Mouse (Mus musculus): ENCODE measurements around the gene Usp24. TPM values are rescaled to one million over a fixed set of nuclear protein-coding genes. Genes with fewer than 3 reads are reported as not detected.
"Not testable (repeated sequence)": the region's sequence is repeated elsewhere in the genome, so short reads cannot be mapped to it uniquely, and the experiment has no call there.

The Usp24 gene
- polyA plus RNA-seq, 1 experiment from 2014 or later = 6.9 TPM

DNA sequence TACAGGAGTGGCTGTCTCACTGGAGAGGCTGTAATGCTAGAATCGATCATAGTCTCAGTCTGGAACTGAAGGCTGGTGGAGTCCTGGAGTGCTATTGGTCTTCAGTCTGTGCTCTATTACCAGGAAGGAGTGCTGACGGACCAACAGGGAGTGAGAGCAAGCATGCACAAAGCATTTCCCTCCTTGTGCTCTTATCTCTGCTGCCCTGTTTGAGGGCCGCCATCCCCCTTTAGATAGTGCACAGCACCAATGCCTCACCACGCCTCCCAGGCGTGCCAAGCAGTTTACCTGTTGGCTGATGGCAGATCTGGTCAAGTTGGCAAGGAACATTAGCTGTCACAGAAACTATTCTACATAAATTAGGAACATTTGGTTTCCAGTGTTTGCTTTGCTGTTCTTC lies 11.4 kb downstream of the Usp24 start:
- no peak overlapping the region for H3K4me2 ChIP-seq
- H3K4me3 ChIP-seq = no peak overlapping the region
- no peak for ATAC-seq (ENCODE audit: low FRiP score)
- no peak overlapping the region for H3K9ac ChIP-seq
- H3K27ac ChIP-seq = no peak overlapping the region
- no peaks in the 10 kb centered on the region for H3K9me3 ChIP-seq
- 0 out of 2 replicates have a peak, but pooled peaks cover 5% of the 10 kb centered on the region for H3K4me1 ChIP-seq (replicated peaks)
- 96% methylated on average over 5 of the region's 5 CpGs for whole genome bisulfite sequencing
- no peaks in the 10 kb centered on the region for H3K27me3 ChIP-seq
- H3K36me3 ChIP-seq = 0 out of 2 replicates have a peak, but pooled peaks cover 6% of the 10 kb centered on the region

DNA sequence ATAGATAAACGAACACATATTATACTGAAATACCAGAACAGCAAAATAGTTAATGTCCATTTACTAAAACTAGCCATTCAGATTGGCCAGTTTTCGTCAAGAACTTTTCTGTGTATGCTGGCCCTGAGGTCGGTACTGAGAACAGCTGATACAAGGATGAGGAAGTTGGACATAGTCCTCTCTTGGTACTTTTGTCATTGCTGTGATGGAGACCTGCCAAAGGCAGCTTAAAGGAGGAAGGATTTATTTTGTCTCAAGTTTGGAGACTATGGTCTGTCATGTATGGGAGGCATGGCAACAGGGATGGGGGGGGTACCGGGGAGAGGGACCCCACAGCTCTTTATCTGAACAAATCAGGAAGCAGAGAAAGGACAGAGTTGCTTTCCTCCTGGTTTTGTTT lies 12.7 kb downstream of the Usp24 start:
- H3K9me3 ChIP-seq = no peaks in the 10 kb centered on the region
- H3K36me3 ChIP-seq = 0 out of 2 replicates have a peak, but pooled peaks cover 6% of the 10 kb centered on the region
- H3K27me3 ChIP-seq = no peaks in the 10 kb centered on the region
- H3K4me3 ChIP-seq = no peak overlapping the region
- ATAC-seq (ENCODE audit: low FRiP score) = no peak
- H3K27ac ChIP-seq = no peak overlapping the region
- H3K9ac ChIP-seq = no peak overlapping the region
- H3K4me1 ChIP-seq (replicated peaks) = no peaks in the 10 kb centered on the region
- H3K4me2 ChIP-seq = no peak overlapping the region
- 94% methylated on average over 4 of the region's 4 CpGs for WGBS

DNA sequence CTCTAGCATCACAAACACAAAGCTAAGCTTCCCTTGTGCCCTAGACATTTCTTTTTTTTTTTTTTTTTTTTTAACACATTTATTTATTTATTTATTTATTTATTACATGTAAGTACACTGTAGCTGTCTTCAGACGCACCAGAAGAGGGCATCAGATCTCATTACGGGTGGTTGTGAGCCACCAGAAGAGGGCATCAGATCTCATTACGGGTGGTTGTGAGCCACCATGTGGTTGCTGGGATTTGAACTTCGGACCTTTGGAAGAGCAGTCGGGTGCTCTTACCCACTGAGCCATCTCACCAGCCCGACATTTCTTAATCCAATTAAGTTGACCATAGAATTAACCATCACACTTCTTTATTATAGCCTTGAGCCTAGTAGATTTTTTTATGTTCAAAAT lies 13.2 kb downstream of the Usp24 start:
- WGBS = 91% methylated on average over 6 of the region's 6 CpGs
- H3K4me2 ChIP-seq; H3K9me3 ChIP-seq; H3K9ac ChIP-seq; ATAC-seq (ENCODE audit: low FRiP score); H3K4me1 ChIP-seq (replicated peaks); H3K4me3 ChIP-seq; H3K27ac ChIP-seq; H3K27me3 ChIP-seq; H3K36me3 ChIP-seq: not testable (repeated sequence)

GRCm38 (mm10) chr4:106330371-106330819 lies 14.4 kb downstream of the Usp24 start:
- Histone ChIP-seq H3K4me2 (no peak overlapping the region), H3K9ac (no peak overlapping the region), H3K27me3 (no peaks in the 10 kb centered on the region), H3K9me3 (no peaks in the 10 kb centered on the region), H3K27ac (no peak overlapping the region), H3K36me3 (0 out of 2 replicates have a peak, but pooled peaks cover 6% of the 10 kb centered on the region), H3K4me1 (replicated peaks) (no peaks in the 10 kb centered on the region), H3K4me3 (no peak overlapping the region)
- WGBS = 76% methylated on average over 5 of the region's 5 CpGs
- no peak for ATAC-seq (ENCODE audit: low FRiP score)

DNA sequence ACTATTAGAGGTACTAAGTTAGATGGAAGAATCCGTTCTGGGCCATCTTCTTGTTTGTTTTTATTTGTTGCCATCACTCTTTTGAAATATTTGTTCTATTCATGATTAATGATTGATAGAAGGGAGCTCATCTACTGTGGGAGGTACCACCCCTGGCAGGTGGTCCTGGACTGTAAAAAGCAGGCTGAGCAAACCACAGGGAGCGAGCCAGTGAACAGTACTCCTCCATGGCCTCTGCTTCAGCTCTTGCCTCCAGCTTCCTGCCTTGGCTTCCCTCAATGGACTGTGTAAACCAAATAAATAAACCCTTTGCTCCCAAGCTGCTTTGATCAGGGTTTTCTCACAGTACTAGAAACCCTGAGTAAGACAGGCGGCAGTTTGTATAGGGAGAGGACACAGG lies 17.1 kb downstream of the Usp24 start:
- Histone ChIP-seq H3K4me3 (no peak overlapping the region), H3K9me3 (no peaks in the 10 kb centered on the region), H3K27me3 (no peaks in the 10 kb centered on the region), H3K4me1 (replicated peaks) (no peaks in the 10 kb centered on the region), H3K36me3 (no peaks in the 10 kb centered on the region), H3K9ac (no peak overlapping the region), H3K27ac (no peak overlapping the region), H3K4me2 (no peak overlapping the region)
- ATAC-seq (ENCODE audit: low FRiP score) = no peak
- 78% methylated on average over 3 of the region's 3 CpGs for WGBS

DNA sequence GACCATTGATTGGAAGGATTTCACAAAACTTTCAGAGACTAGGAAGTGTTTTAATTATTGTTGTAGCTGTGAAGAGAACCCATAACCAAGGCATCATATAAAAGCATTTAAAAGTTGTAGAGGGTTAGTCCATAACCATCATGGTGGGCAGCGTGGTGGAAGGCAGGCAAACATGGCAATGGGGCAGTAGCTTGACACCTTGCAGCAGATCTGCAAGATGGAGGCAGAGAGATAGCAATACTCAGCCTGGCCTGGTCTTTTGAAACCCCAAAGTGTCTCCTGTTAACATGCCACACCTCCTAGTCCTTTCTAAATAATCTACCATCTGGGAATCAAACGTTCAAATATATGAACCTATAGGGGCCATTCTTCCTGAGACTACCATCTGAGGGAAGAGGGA lies 17.6 kb downstream of the Usp24 start:
- no peaks in the 10 kb centered on the region for H3K36me3 ChIP-seq
- no peaks in the 10 kb centered on the region for H3K27me3 ChIP-seq
- H3K27ac ChIP-seq = no peak overlapping the region
- no peak overlapping the region for H3K4me3 ChIP-seq
- no peak for ATAC-seq (ENCODE audit: low FRiP score)
- no peak overlapping the region for H3K4me2 ChIP-seq
- no peak overlapping the region for H3K9ac ChIP-seq
- H3K9me3 ChIP-seq = no peaks in the 10 kb centered on the region
- WGBS = 91% methylated on average over 2 of the region's 2 CpGs
- no peaks in the 10 kb centered on the region for H3K4me1 ChIP-seq (replicated peaks)

DNA sequence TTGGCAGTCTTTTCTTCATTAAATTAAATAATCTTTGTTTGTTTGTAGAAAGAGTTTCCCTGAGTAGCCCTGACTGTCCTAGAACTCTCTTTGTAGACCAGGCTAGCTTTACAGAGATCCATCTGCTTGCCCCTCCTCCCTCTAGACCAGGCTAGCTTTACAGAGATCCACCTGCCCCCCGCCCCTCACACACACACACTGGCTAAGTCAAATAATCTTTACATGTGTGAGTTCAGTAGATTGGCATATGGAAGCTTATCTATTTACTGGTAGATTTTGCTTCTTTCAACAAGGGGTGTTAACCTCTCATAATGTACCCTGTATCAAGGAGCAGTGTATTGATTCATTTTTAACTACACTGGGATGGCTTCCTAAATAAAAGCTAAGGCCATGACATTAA lies 19.8 kb downstream of the Usp24 start:
- Histone ChIP-seq H3K27me3 (no peaks in the 10 kb centered on the region), H3K36me3 (no peaks in the 10 kb centered on the region), H3K9ac (no peak overlapping the region), H3K9me3 (no peaks in the 10 kb centered on the region), H3K4me1 (replicated peaks) (no peaks in the 10 kb centered on the region), H3K4me2 (no peak overlapping the region), H3K4me3 (no peak overlapping the region), H3K27ac (no peak overlapping the region)
- no peak for ATAC-seq (ENCODE audit: low FRiP score)
- WGBS = 95% methylated on average over 1 of the region's 1 CpGs

- Histone ChIP-seq H3K4me1 (replicated peaks) (no peaks in the 10 kb centered on the region), H3K4me2 (no peak overlapping the region), H3K4me3 (no peak overlapping the region), H3K9me3 (no peaks in the 10 kb centered on the region), H3K9ac (no peak overlapping the region), H3K27ac (no peak overlapping the region), H3K27me3 (no peaks in the 10 kb centered on the region), H3K36me3 (peaks cover 51% of the 10 kb centered on the region)
- WGBS = 98% methylated on average over 1 of the region's 1 CpGs
- ATAC-seq (ENCODE audit: low FRiP score) = no peak
Measured at GRCm38 (mm10) chr4:106347664-106348063, 31.7 kb downstream of the Usp24 start.

DNA sequence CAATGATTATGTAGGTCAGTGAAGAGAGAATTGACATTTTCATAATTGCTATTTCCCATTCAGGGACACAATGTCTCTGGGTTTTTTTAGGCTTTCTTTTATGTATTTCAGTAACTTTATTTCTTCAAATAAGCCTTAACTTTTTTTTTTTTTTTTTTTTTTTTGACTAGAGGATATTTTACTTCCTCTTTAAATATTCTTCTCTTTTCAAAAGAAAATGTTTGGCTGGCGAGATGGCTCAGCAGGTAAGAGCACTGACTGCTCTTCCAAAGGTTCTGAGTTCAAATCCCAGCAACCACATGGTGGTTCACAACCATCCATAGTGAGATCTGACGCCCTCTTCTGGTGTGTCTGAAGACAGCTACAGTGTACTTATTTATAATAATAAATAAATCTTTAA lies 39.0 kb downstream of the Usp24 start:
- H3K4me3 ChIP-seq; H3K27me3 ChIP-seq; H3K9ac ChIP-seq; H3K4me1 ChIP-seq (replicated peaks); H3K27ac ChIP-seq; ATAC-seq (ENCODE audit: low FRiP score); H3K9me3 ChIP-seq; H3K4me2 ChIP-seq: not testable (repeated sequence)
- peaks cover 51% of the 10 kb centered on the region for H3K36me3 ChIP-seq
- WGBS = 90% methylated on average over 2 of the region's 2 CpGs

- H3K4me1 ChIP-seq (replicated peaks) = no peaks in the 10 kb centered on the region
- 90% methylated on average over 6 of the region's 6 CpGs for WGBS
- no peak overlapping the region for H3K4me2 ChIP-seq
- no peaks in the 10 kb centered on the region for H3K27me3 ChIP-seq
- no peak overlapping the region for H3K27ac ChIP-seq
- ATAC-seq (ENCODE audit: low FRiP score) = no peak
- no peak overlapping the region for H3K9ac ChIP-seq
- no peak overlapping the region for H3K4me3 ChIP-seq
- H3K36me3 ChIP-seq = peaks cover 57% of the 10 kb centered on the region
- no peaks in the 10 kb centered on the region for H3K9me3 ChIP-seq
Measured at GRCm38 (mm10) chr4:106370013-106370412, 54.0 kb downstream of the Usp24 start.

DNA sequence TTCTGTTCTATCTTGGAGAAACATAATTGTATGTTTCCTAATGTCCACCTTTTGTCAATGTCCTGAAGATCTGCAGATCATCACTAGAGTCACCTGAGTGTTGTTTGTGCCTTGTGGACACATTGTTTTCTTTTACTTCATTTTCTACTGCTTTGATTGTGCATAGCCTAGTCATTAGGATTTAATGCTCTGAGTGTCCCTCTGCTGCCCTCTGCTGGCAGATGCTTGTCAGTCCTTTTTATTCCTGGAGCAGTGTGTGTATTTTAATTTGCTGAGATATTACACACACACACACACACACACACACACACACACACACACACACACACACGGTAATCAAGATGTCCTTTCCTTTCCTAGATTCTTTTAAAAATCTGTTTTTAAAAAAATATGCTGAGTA lies 59.8 kb downstream of the Usp24 start:
- Histone ChIP-seq H3K27me3 (no peaks in the 10 kb centered on the region), H3K4me2 (no peak overlapping the region), H3K4me1 (replicated peaks) (no peaks in the 10 kb centered on the region), H3K9me3 (no peaks in the 10 kb centered on the region), H3K27ac (no peak overlapping the region), H3K4me3 (no peak overlapping the region), H3K36me3 (peaks cover 64% of the 10 kb centered on the region), H3K9ac (no peak overlapping the region)
- ATAC-seq (ENCODE audit: low FRiP score) = no peak
- 53% methylated on average over 1 of the region's 1 CpGs for WGBS

GRCm38 (mm10) chr4:106378839-106379572 lies 63.0 kb downstream of the Usp24 start:
- H3K27me3 ChIP-seq = no peaks in the 10 kb centered on the region
- H3K4me3 ChIP-seq = no peak overlapping the region
- peaks cover 70% of the 10 kb centered on the region for H3K36me3 ChIP-seq
- H3K9me3 ChIP-seq = no peaks in the 10 kb centered on the region
- ATAC-seq (ENCODE audit: low FRiP score) = no peak
- H3K4me2 ChIP-seq = no peak overlapping the region
- no peaks in the 10 kb centered on the region for H3K4me1 ChIP-seq (replicated peaks)
- no peak overlapping the region for H3K27ac ChIP-seq
- no peak overlapping the region for H3K9ac ChIP-seq
- WGBS = 75% methylated on average over 14 of the region's 14 CpGs

GRCm38 (mm10) chr4:106381131-106381530 lies 65.1 kb downstream of the Usp24 start:
- H3K4me3 ChIP-seq = no peak overlapping the region
- no peak overlapping the region for H3K27ac ChIP-seq
- H3K27me3 ChIP-seq = no peaks in the 10 kb centered on the region
- no peak overlapping the region for H3K4me2 ChIP-seq
- ATAC-seq (ENCODE audit: low FRiP score) = no peak
- H3K9me3 ChIP-seq = no peaks in the 10 kb centered on the region
- H3K36me3 ChIP-seq = peaks cover 77% of the 10 kb centered on the region
- H3K9ac ChIP-seq = no peak overlapping the region
- H3K4me1 ChIP-seq (replicated peaks) = no peaks in the 10 kb centered on the region
- WGBS = 91% methylated on average over 5 of the region's 5 CpGs
